ENCODE assay signal across 12 mouse cellular contexts in genomic region chrX:110813401-110813800, GRCm38 (mm10). TPM values are rescaled to one million over a fixed set of nuclear protein-coding genes. Genes with fewer than 3 reads are reported as not detected.
A peak's percentile ranks its signal among the peaks of the same experiment; 100 is the strongest.
DNase-seq lines count a peak whose midpoint lies in the region; ATAC-seq and TF ChIP-seq lines count a peak whose summit lies in the region.
"Had no signal": no experiment of that assay in that cellular context is flagged by ENCODE, and none has a peak within 500 bp of the region (broad histone marks: within the 10 kb centered on the region; RNA-seq: fewer than 3 reads in every experiment).

No protein-coding gene starts in this region.

- H3K9ac ChIP-seq in embryonic facial prominence, embryonic 14.5 days (ENCODE audit: low read depth, low read length) = no peak overlapping the region
- H3K9ac ChIP-seq in hindbrain, embryonic 13.5 days = peak overlapping the region; percentile 55; the same call in 1 of the 2 replicates
- H3K9ac ChIP-seq in midbrain, postnatal 0 days (replicated peaks; ENCODE audit: low read length, poor library complexity, severe bottlenecking) = no peak overlapping the region; the same call in 1 of the 2 replicates
- H3K9ac ChIP-seq: liver, embryonic 14.5 days had no signal

- no peaks in the 10 kb centered on the region for H3K9me3 ChIP-seq in embryonic facial prominence, embryonic 14.5 days (ENCODE audit: control insufficient read depth, low read length)
- H3K9me3 ChIP-seq in hindbrain, embryonic 13.5 days = no peaks in the 10 kb centered on the region
- H3K9me3 ChIP-seq in midbrain, postnatal 0 days (ENCODE audit: low read length) = no peaks in the 10 kb centered on the region
- H3K9me3 ChIP-seq: heart, embryonic 10.5 days had no signal

- no peak overlapping the region for H3K4me2 ChIP-seq in embryonic facial prominence, embryonic 14.5 days (ENCODE audit: low read depth, low read length)
- peak overlapping the region; percentile 57 for H3K4me2 ChIP-seq in hindbrain, embryonic 13.5 days
- H3K4me2 ChIP-seq in midbrain, postnatal 0 days (ENCODE audit: low read depth, low read length, poor library complexity, severe bottlenecking) = peak overlapping the region; percentile 51

- TF ChIP-seq CTCF in midbrain, postnatal 0 days (IDR thresholded peaks at IDR 0.05) = no peak

- H3K27ac ChIP-seq in embryonic facial prominence, embryonic 14.5 days (replicated peaks; ENCODE audit: low read depth, low read length) = no peak overlapping the region
- H3K27ac ChIP-seq in hindbrain, embryonic 13.5 days = peak overlapping the region; percentile 93
- H3K27ac ChIP-seq in midbrain, postnatal 0 days (ENCODE audit: low read depth, low read length) = peak overlapping the region; percentile 68
- H3K27ac ChIP-seq: gastrocnemius, adult 2 months; heart, embryonic 10.5 days; liver, embryonic 14.5 days had no signal

- no peak for ATAC-seq in embryonic facial prominence, embryonic 14.5 days (ENCODE audit: low read depth)
- ATAC-seq in hindbrain, embryonic 13.5 days (ENCODE audit: low FRiP score) = no peak
- ATAC-seq in midbrain, postnatal 0 days (ENCODE audit: low FRiP score) = no peak
- no peak for ATAC-seq in megakaryocyte progenitor cell, adult 5-6 weeks (replicated peaks; ENCODE audit: poor library complexity)

- H3K4me3 ChIP-seq in embryonic facial prominence, embryonic 14.5 days (ENCODE audit: low read depth, low read length) = 0 out of 2 replicates have a peak overlapping the region, but pooled peaks have one; percentile 47
- H3K4me3 ChIP-seq in hindbrain, embryonic 13.5 days = peak overlapping the region; percentile 57
- H3K4me3 ChIP-seq in midbrain, postnatal 0 days (ENCODE audit: low read depth, low read length) = peak overlapping the region; percentile 54

- H3K27me3 ChIP-seq in embryonic facial prominence, embryonic 14.5 days (replicated peaks; ENCODE audit: control insufficient read depth, insufficient read depth, low read length) = peaks cover 21% of the 10 kb centered on the region
- no peaks in the 10 kb centered on the region for H3K27me3 ChIP-seq in hindbrain, embryonic 13.5 days
- H3K27me3 ChIP-seq in midbrain, postnatal 0 days (ENCODE audit: insufficient read depth, low read length) = no peaks in the 10 kb centered on the region

- 23% methylated on average over 5 of the region's 5 CpGs for WGBS in embryonic facial prominence, embryonic 14.5 days
- WGBS in hindbrain, embryonic 13.5 days = 27% methylated on average over 5 of the region's 5 CpGs
- WGBS in midbrain, postnatal 0 days = 25% methylated on average over 5 of the region's 5 CpGs

- DNase-seq in cerebellum, postnatal 25 days = peak; percentile 2 to 6
- DNase-seq in cerebellum, adult 11 months = no peak
- DNase-seq in embryonic facial prominence, embryonic 14.5 days (ENCODE audit: low spot score) = no peak
- no peak for DNase-seq in midbrain, postnatal 0 days (ENCODE audit: low spot score)
- no peak for DNase-seq in thymus, postnatal 36 days
- DNase-seq in frontal cortex, postnatal 36 days (ENCODE audit: low spot score in 2 of 2) = no peak

- H3K4me1 ChIP-seq in embryonic facial prominence, embryonic 14.5 days (ENCODE audit: control insufficient read depth, insufficient read depth, low read length) = no peaks in the 10 kb centered on the region
- 0 out of 2 replicates have a peak, but pooled peaks cover 2% of the 10 kb centered on the region for H3K4me1 ChIP-seq in hindbrain, embryonic 13.5 days (replicated peaks)
- no peaks in the 10 kb centered on the region for H3K4me1 ChIP-seq in midbrain, postnatal 0 days (ENCODE audit: insufficient read depth, low read length)
- H3K4me1 ChIP-seq: heart, embryonic 10.5 days had no signal

- H3K36me3 ChIP-seq in embryonic facial prominence, embryonic 14.5 days (ENCODE audit: control insufficient read depth, insufficient read depth, low read length) = no peaks in the 10 kb centered on the region
- H3K36me3 ChIP-seq in hindbrain, embryonic 13.5 days = no peaks in the 10 kb centered on the region
- no peaks in the 10 kb centered on the region for H3K36me3 ChIP-seq in midbrain, postnatal 0 days (ENCODE audit: insufficient read depth, low read length)
- H3K36me3 ChIP-seq: heart, embryonic 10.5 days had no signal

RNA-seq across cellular contexts. Expression of gene Pou3f4, which starts 0.7 kb away (rescaled TPM):
- 4.1 and 5.2 TPM in 2 replicates for polyA plus RNA-seq in embryonic facial prominence, embryonic 14.5 days (2014; fragmentation: Nextera tagmentation; extraction: Ambion mirVana)
- 17.3 and 18.8 TPM in 2 replicates for polyA plus RNA-seq in hindbrain, embryonic 13.5 days (2015; fragmentation: Nextera tagmentation; extraction: Ambion mirVana)
- total RNA-seq in midbrain, postnatal 0 days (2014; rRNA removed) = 43.9 and 49.8 TPM in 2 replicates
- polyA plus RNA-seq in midbrain, postnatal 0 days (2015; fragmentation: Nextera tagmentation; extraction: Ambion mirVana) = 11.4 and 12.4 TPM in 2 replicates
- not detected in 2 replicates for total RNA-seq in megakaryocyte progenitor cell, adult 5-6 weeks (2015)
- total RNA-seq in megakaryocyte progenitor cell, adult 5-6 weeks (2017) = not detected in 2 replicates
- total RNA-seq: gastrocnemius, adult 2 months; neutrophil, adult 5-6 weeks had no signal
- polyA plus RNA-seq: liver, embryonic 14.5 days had no signal

Comparison
In these comparisons a context has a peak if more than half of its experiments do, and no peak if none do; other contexts are left out.
1. DNase-seq: peak in cerebellum, postnatal 25 days (2 of 2); none in cerebellum, adult 11 months (single experiment), embryonic facial prominence, embryonic 14.5 days (single experiment), midbrain, postnatal 0 days (single experiment), thymus, postnatal 36 days (0 of 2) and frontal cortex, postnatal 36 days (0 of 2).
2. Peak in every context shown above with its lines, with median percentiles within 50 percentile points of each other: H3K4me3 ChIP-seq.